Mouse (Mus musculus): Measurements from ENCODE around the gene Wbp2.

- TF ChIP-seq CTCF (IDR thresholded peaks at IDR 0.05; ENCODE audit: low read depth) (no peak), EP300 (IDR thresholded peaks at IDR 0.05; ENCODE audit: low read depth) (no peak)
These were observed 24.3 kb downstream of the Wbp2 start for GRCm38 (mm10) chr11:116062521-116062920.
